Mouse (Mus musculus): Measurements from ENCODE around the gene Bcl7c.

Gene Bcl7c

GRCm38 (mm10) chr7:127716992-127717391 is 8.3 kb upstream of the Bcl7c start:
- WGBS = 3% methylated on average over 41 of the region's 41 CpGs

DNA sequence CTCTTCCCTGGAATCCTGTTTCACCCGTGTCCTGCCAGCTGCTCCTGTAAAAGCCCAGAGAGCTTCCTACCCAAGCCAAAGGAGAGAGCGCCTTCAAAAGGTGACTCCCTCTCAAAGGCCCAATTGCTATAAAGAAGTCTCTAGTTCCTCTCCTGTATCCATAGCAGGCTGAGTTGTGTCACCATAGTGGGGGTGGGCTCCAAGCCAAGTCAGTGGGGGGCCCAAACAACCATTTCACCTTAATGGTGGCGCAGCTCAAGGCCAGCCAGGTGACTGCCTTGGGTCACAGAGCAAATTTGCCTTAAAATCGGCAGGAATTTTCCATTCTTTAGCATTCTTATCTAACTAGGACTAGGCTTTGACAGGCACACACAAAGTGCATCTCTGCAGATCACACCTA is 6.1 kb upstream of the Bcl7c start:
- WGBS = 93% methylated on average over 4 of the region's 4 CpGs

GRCm38 (mm10) chr7:127712461-127713385 is 4.0 kb upstream of the Bcl7c start, which contains the start of gene Ctf1:
Gene Ctf1, plus strand, starts transcription at chr7:127712736.
- 10% methylated on average over 28 of the region's 28 CpGs for WGBS

- 81% methylated on average over 3 of the region's 3 CpGs for WGBS
Observed at GRCm38 (mm10) chr7:127711456-127711855, 2.7 kb upstream of the Bcl7c start.

- whole genome bisulfite sequencing = 93% methylated on average over 3 of the region's 3 CpGs
Observed at GRCm38 (mm10) chr7:127711031-127711430, 2.3 kb upstream of the Bcl7c start.

GRCm38 (mm10) chr7:127709261-127709979 is 687 bp upstream of the Bcl7c start:
- 64% methylated on average over 5 of the region's 5 CpGs for WGBS

DNA sequence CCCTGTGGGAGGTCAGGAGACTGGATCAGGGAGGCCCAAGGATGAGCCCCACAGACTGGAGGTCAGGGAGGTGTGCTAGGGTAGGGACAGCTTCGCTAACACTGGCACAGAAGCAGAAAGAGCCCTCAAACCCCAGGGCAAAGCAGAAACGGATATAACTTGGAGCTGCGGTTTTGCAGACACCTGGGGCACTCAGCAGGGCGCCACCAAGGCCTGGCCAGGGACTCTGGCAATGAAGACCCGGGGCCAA is 851 bp downstream of the Bcl7c start:
- 5% methylated on average over 5 of the region's 5 CpGs for WGBS

GRCm38 (mm10) chr7:127707045-127707956 is 1.4 kb downstream of the Bcl7c start:
- 47% methylated on average over 22 of the region's 22 CpGs for WGBS

- WGBS = 43% methylated on average over 4 of the region's 4 CpGs
Observed at GRCm38 (mm10) chr7:127705706-127706105, 3.0 kb downstream of the Bcl7c start.

GRCm38 (mm10) chr7:127704598-127704997 is 4.1 kb downstream of the Bcl7c start:
- 86% methylated on average over 6 of the region's 6 CpGs for WGBS

GRCm38 (mm10) chr7:127703561-127704178 is 5.1 kb downstream of the Bcl7c start:
- 94% methylated on average over 8 of the region's 8 CpGs for WGBS

DNA sequence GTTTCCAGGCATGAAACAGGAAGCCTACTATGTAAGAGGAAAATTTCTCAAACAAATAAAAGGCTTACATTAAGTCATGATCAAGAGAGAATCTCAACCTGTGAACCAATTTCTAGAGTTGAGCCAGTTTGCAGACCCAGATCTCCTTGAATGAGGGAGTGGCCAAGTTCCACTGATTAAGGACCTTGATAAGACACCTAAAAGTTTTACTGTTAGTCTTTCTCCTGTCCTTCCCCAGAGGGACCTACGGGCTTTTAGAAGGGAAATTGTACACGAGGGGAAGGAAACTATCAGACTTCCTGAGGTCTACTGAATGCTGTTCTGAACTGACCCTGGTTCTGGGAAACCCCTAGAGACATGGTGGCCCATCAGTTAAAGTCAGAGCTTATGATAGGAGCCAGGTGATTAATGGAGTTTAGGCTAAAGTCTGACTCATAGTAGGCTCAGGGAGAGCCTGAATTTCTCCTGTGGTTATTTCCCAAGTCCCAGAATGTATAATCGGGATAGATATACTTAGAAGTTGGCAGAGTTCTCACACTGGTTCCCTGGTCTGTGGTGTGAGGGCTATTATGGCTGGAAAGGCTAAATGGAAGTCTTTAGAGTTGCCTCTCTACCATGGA is 7.9 kb downstream of the Bcl7c start:
- WGBS = 77% methylated on average over 3 of the region's 3 CpGs

DNA sequence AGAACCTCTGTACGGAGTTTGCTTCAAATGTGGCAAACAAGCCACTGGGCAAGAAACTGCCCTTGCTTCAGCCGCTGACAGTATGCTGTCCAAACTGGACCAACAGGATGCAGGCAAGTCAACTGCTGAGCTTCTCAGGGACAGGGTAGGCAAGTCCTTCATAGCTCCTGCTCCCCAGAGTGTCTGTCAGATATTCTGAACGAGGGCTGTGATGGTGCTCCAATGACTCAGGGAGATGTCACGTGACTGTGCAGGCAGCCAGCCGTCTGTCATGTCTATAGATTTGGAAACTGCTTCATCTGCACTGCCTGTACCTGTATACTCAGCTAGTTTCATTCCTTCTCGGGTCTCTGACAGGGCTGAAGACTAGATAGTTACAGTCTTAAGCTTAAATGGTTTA is 9.7 kb downstream of the Bcl7c start:
- WGBS = 63% methylated on average over 6 of the region's 6 CpGs

GRCm38 (mm10) chr7:127693730-127694129 is 15.0 kb downstream of the Bcl7c start:
- WGBS = 94% methylated on average over 7 of the region's 7 CpGs

DNA sequence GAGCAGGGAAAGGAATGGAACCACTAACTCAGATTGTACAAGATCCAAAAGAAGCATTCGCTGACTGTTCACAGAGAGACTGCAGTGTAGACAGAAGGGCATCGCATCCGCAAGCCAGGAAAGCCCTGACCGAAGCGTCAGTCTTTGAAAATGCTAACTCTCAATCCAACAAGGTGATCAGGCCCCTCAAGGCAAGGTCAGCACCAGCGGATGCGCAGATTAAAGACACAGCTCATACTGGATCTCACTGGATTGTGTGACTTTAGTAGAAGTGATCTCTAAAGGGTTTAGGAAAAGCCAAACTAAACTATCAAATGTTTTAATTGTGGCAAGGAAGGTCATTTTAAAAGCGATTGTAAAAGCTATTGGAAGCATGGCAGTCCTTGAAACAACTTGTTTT is 15.4 kb downstream of the Bcl7c start:
- WGBS = 89% methylated on average over 8 of the region's 8 CpGs

GRCm38 (mm10) chr7:127691221-127691989 is 17.3 kb downstream of the Bcl7c start:
- 9% methylated on average over 15 of the region's 15 CpGs for WGBS

GRCm38 (mm10) chr7:127689626-127690280 is 19.0 kb downstream of the Bcl7c start:
- 67% methylated on average over 9 of the region's 9 CpGs for WGBS

- WGBS = 50% methylated on average over 7 of the region's 7 CpGs
Observed at GRCm38 (mm10) chr7:127688935-127689334, 19.8 kb downstream of the Bcl7c start.

- 88% methylated on average over 11 of the region's 11 CpGs for WGBS
Observed at GRCm38 (mm10) chr7:127686740-127687449, 21.8 kb downstream of the Bcl7c start.

Data from cerebral cortex, adult 2 months (tissue).